Mouse (Mus musculus): ENCODE measurements at regions not wholly inside any gene's neighbourhood (a gene's known extent, or its start where the extent isn't known, plus 50 kb on each side); places are given as distances from the start of the nearest gene placed in this dataset.

DNA sequence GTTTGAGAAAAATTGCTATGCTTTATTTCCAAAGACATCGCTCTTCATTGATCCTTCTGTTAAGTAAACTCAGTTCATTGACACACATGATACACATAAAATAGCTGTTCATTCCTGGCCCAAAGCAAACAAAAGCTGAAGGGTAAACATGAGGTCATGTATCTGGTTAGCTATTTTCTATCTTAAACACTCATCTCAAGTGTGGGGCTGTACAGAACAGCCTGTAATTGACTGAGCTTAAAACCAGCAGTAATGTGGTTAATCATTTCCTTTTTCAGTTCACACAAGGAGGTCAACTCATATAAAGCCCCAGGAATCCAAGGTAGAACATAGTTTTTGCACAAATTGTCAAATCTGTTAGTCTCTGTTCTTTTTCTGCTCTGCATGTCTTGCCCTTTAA, 94.5 kb downstream of the Cldn17 start:
- DNase-seq: no peak

DNA sequence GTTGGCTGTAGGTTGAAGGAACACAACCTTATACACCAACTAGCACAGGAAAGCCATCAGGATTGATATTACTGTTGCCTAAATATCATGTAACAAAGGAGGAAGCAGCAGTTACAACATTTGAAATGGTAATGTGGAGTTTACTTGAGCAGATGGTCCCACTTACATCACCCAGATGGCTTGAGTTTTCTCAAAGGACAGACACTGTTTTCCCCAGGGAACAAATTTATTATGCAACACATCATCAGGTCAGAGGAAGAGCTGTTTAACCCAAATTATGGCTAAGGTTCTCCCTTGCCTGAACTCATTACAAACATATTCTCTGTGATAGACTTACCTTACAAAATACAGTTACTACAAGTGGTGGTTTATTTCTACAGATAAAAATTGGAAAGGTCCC, 98.6 kb downstream of the Cldn17 start:
- no peak for DNase-seq

GRCm38 (mm10) chr16:88404331-88404730, 102.4 kb downstream of the Cldn17 start:
- no peak for DNase-seq

DNA sequence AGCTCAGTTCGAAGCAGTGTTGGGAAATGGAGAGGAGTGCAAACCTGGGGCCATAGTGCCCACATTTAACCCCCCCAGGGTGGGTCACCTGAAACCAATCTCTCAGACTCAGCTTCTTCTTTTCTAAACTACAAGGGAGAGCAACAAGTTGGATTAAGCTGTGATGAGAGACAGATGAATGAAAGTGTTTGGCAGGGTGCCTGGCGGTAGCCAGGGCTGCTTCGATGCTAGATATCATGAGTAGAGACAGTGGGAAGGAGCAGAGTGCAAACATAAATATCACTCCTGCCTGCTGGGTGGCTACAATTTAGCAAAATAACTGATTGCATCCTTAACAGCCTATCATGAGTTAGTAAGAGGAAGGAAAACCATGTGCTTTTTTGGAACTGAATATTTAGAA, 106.9 kb downstream of the Cldn17 start:
- no peak for DNase-seq

- no peak for DNase-seq
Measured at GRCm38 (mm10) chr16:88392764-88393163, 102.7 kb upstream of the Grik1 start.

GRCm38 (mm10) chr16:88381605-88382279, 91.7 kb upstream of the Grik1 start:
- no peak for DNase-seq

DNA sequence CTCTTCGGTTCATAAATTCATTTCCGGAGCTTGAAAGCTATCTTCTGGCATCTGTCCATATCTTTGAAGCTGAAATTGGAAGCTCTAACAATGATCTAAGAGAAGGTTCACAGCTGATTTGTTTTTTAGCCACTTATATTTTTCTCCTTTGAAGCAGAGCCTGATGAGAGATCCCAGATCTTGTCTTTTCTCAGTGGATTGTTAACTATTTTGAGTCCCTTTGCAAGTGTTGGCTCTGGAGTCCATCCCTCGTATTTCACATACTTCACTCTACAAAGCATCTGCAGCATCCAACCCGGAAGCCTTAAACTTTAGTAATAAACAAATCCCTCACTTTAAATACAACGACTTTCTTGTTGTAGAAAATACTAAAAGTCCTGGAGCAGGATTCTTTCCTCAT, 85.6 kb upstream of the Grik1 start:
- no peak for DNase-seq

DNA sequence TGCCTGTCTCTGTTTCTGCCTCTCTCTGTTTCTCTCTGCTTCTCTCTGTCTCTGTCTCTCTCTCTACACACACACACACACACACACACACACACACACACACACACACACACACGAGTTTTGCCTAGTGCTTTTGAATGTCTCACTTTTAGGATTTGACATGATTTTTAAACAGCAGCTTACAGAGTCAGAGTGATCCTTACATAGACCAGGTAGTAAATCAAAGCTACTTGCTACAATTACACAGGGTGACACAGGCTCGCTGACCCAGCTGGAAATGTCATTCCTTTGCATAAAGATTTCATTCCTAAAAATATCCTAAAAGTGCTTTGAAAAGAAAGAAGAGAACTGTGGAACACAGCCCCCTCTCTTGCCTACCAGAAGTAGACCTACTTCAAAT, 84.5 kb upstream of the Grik1 start:
- DNase-seq: no peak

DNA sequence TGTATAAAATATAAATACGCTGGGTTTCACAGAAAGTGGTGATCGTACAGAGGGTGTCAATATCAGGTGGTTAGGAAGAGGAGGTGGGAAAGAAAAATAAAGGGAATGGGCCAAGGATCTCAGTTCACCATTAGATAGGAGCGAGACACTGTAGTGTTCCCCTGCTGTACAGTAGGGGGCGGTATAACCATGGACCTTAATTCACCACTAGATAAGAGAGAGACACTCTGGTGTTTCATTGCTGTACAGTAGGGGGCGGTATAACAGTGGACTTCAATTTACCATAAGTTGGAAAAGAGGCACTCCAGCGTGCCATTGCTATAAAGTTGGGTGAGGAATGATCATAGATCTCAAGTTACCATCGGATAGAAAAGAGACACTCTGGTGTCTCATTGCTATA, 82.0 kb upstream of the Grik1 start:
- DNase-seq: peak; percentile 9

- no peak for DNase-seq
Measured at GRCm38 (mm10) chr16:88368146-88368545, 78.1 kb upstream of the Grik1 start.

DNA sequence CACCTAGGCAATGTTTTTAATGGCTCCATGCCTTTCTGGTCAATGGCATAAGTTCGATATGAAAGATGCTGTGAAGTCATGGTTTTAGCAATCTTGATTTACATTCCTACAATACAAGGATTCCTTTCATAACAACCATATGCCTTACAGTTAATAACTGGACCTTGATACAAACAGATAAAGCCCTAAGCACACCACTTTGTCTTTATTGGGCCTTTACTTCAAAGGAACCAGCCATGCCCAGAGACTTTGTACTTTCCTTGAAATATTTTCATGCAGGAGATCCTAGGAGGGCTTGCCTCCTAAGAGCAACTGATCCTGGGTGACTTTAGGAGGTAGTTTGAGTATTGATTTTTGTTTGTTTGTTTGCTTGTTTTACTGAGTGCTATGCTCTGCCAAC, 77.1 kb upstream of the Grik1 start:
- no peak for DNase-seq

- no peak for DNase-seq
Measured at GRCm38 (mm10) chr16:88360081-88360480, 70.0 kb upstream of the Grik1 start.

Measured in cerebellum, adult 11 months (tissue).